In the genomic region with DNA sequence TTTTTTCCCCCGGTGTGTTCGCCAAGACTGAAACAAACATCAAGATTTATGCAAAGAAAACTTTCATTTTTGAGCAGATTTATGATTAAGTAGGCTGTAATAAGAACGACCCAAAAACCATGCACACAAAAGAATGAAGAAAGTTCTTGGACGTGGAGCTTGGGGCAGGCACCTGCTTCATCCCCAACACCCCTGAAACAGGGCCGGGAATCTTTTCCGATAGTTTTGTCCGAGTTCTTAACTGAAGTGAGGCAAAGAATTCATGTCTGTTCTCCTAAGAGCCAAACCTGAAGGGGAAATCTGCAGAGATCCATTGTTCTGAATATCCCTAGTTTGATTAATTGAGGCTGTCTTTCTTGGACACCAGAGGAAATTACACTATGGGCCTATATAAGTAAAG, we compare ENCODE assay signal across 8 mouse cellular contexts. TPM values are rescaled to one million over a fixed set of nuclear protein-coding genes. Genes with fewer than 3 reads are reported as not detected.
DNase-seq lines count a peak whose midpoint lies in the region; ATAC-seq and TF ChIP-seq lines count a peak whose summit lies in the region.

No protein-coding gene starts in this region.

- no peak for ATAC-seq in liver, embryonic 11.5 days (replicated peaks; ENCODE audit: low FRiP score)
- no peak for ATAC-seq in forebrain, embryonic 11.5 days (replicated peaks; ENCODE audit: low FRiP score)
- no peak for ATAC-seq in limb, embryonic 12.5 days (ENCODE audit: insufficient number of reproducible peaks, insufficient read depth, low FRiP score, low TSS enrichment, low read depth)
- no peak for ATAC-seq in neural tube, embryonic 15.5 days (ENCODE audit: low FRiP score)

- H3K27ac ChIP-seq in liver, embryonic 11.5 days (ENCODE audit: low read depth, low read length): no peak overlapping the region
- H3K27ac ChIP-seq in forebrain, embryonic 11.5 days (ENCODE audit: low read depth, low read length): no peak overlapping the region
- H3K27ac ChIP-seq in limb, embryonic 12.5 days: no peak overlapping the region
- peak overlapping the region; percentile 96; the same call in 1 of the 2 replicates for H3K27ac ChIP-seq in neural tube, embryonic 15.5 days (replicated peaks)
- H3K27ac ChIP-seq in cerebellum, adult 2 months (ENCODE audit: insufficient read depth, low read length): no peak overlapping the region

- TF ChIP-seq CTCF in cerebellum, adult 2 months (IDR thresholded peaks at IDR 0.05; ENCODE audit: borderline replicate concordance, insufficient read depth, low read depth, low read length): no peak

- WGBS in liver, embryonic 11.5 days: 75% methylated on average over 7 of the region's 7 CpGs
- 75% methylated on average over 7 of the region's 7 CpGs for WGBS in forebrain, embryonic 11.5 days
- WGBS in limb, embryonic 12.5 days: 76% methylated on average over 7 of the region's 7 CpGs
- WGBS in neural tube, embryonic 15.5 days: 50% methylated on average over 7 of the region's 7 CpGs
- 56% methylated on average over 7 of the region's 7 CpGs for WGBS in cerebellum, adult 2 months

- no peaks in the 10 kb centered on the region; the same call in 1 of the 2 replicates for H3K36me3 ChIP-seq in liver, embryonic 11.5 days (ENCODE audit: control insufficient read depth, insufficient read depth, low read length)
- H3K36me3 ChIP-seq in forebrain, embryonic 11.5 days (ENCODE audit: control insufficient read depth, insufficient read depth, low read length): no peaks in the 10 kb centered on the region
- H3K36me3 ChIP-seq in limb, embryonic 12.5 days: no peaks in the 10 kb centered on the region
- no peaks in the 10 kb centered on the region for H3K36me3 ChIP-seq in neural tube, embryonic 15.5 days

- no peak for DNase-seq in liver, embryonic 11.5 days (ENCODE audit: low spot score)
- no peak for DNase-seq in liver
- DNase-seq in forebrain, embryonic 11.5 days (ENCODE audit: low spot score): no peak
- DNase-seq in Muller cell, postnatal 12 days (ENCODE audit: inconsistent ontology term): no peak
- no peak for DNase-seq in cerebellum, adult 2 months
- DNase-seq in right cerebral cortex, postnatal 14 days: no peak

- H3K27me3 ChIP-seq in liver, embryonic 11.5 days (replicated peaks; ENCODE audit: control insufficient read depth, insufficient read depth, low read length): no peaks in the 10 kb centered on the region
- no peaks in the 10 kb centered on the region for H3K27me3 ChIP-seq in forebrain, embryonic 11.5 days (ENCODE audit: control insufficient read depth, insufficient read depth, low read length)
- H3K27me3 ChIP-seq in limb, embryonic 12.5 days: no peaks in the 10 kb centered on the region
- no peaks in the 10 kb centered on the region for H3K27me3 ChIP-seq in neural tube, embryonic 15.5 days (replicated peaks)
- H3K27me3 ChIP-seq in cerebellum, adult 2 months (ENCODE audit: control insufficient read depth, insufficient read depth, low read length): no peaks in the 10 kb centered on the region

- H3K9me3 ChIP-seq in liver, embryonic 11.5 days (ENCODE audit: control insufficient read depth, low read length): no peaks in the 10 kb centered on the region
- no peaks in the 10 kb centered on the region for H3K9me3 ChIP-seq in forebrain, embryonic 11.5 days (ENCODE audit: control insufficient read depth, low read length)
- no peaks in the 10 kb centered on the region for H3K9me3 ChIP-seq in limb, embryonic 12.5 days
- no peaks in the 10 kb centered on the region for H3K9me3 ChIP-seq in neural tube, embryonic 15.5 days (replicated peaks)

- H3K4me1 ChIP-seq in liver, embryonic 11.5 days (replicated peaks; ENCODE audit: control insufficient read depth, insufficient read depth, low read length): peaks cover 6% of the 10 kb centered on the region
- no peaks in the 10 kb centered on the region; the same call in 1 of the 2 replicates for H3K4me1 ChIP-seq in forebrain, embryonic 11.5 days (replicated peaks; ENCODE audit: control insufficient read depth, insufficient read depth, low read length)
- peaks cover 6% of the 10 kb centered on the region; the same call in 1 of the 2 replicates for H3K4me1 ChIP-seq in limb, embryonic 12.5 days (replicated peaks)
- H3K4me1 ChIP-seq in neural tube, embryonic 15.5 days: peaks cover 27% of the 10 kb centered on the region
- 0 out of 2 replicates have a peak, but pooled peaks cover 3% of the 10 kb centered on the region for H3K4me1 ChIP-seq in cerebellum, adult 2 months (ENCODE audit: control insufficient read depth, insufficient read depth, low read length)

- no peak for TF ChIP-seq POLR2A in cerebellum, adult 2 months (IDR thresholded peaks at IDR 0.05; ENCODE audit: borderline replicate concordance, insufficient read depth, low read length)

- H3K4me2 ChIP-seq in liver, embryonic 11.5 days: peak overlapping the region; percentile 67
- H3K4me2 ChIP-seq in forebrain, embryonic 11.5 days (ENCODE audit: low read depth, low read length, severe bottlenecking): peak overlapping the region; percentile 63
- peak overlapping the region; percentile 70 for H3K4me2 ChIP-seq in limb, embryonic 12.5 days
- peak overlapping the region; percentile 70 for H3K4me2 ChIP-seq in neural tube, embryonic 15.5 days

- H3K9ac ChIP-seq in liver, embryonic 11.5 days (ENCODE audit: low read depth, low read length): peak overlapping the region; percentile 8; the same call in 1 of the 2 replicates
- H3K9ac ChIP-seq in forebrain, embryonic 11.5 days (ENCODE audit: low read length): no peak overlapping the region; the same call in 1 of the 2 replicates
- no peak overlapping the region for H3K9ac ChIP-seq in limb, embryonic 12.5 days (replicated peaks)
- no peak overlapping the region for H3K9ac ChIP-seq in neural tube, embryonic 15.5 days (replicated peaks)

- peak overlapping the region; percentile 83 for H3K4me3 ChIP-seq in liver, embryonic 11.5 days (ENCODE audit: low read depth, low read length)
- H3K4me3 ChIP-seq in forebrain, embryonic 11.5 days (ENCODE audit: low read depth, low read length): peak overlapping the region; percentile 82
- H3K4me3 ChIP-seq in limb, embryonic 12.5 days (replicated peaks): peak overlapping the region; percentile 87
- peak overlapping the region; percentile 93 for H3K4me3 ChIP-seq in neural tube, embryonic 15.5 days (replicated peaks)
- H3K4me3 ChIP-seq in cerebellum, adult 2 months (replicated peaks; ENCODE audit: insufficient read depth, low read depth, low read length): no peak overlapping the region

RNA-seq across cellular contexts. Expression of a gene that starts 1.1 kb away (rescaled TPM):
- 6.6 and 7.8 TPM in 2 replicates for polyA plus RNA-seq in liver, embryonic 11.5 days (2014; fragmentation: Nextera tagmentation; extraction: Ambion mirVana)
- polyA plus RNA-seq in forebrain, embryonic 11.5 days (2014; fragmentation: Nextera tagmentation; extraction: Ambion mirVana): 12.1 TPM in 2 replicates
- 8.4 and 8.9 TPM in 2 replicates for polyA plus RNA-seq in limb, embryonic 12.5 days (2016; fragmentation: Nextera tagmentation; extraction: Ambion mirVana)
- 11.0 and 11.3 TPM in 2 replicates for polyA plus RNA-seq in neural tube, embryonic 15.5 days (2015; fragmentation: Nextera tagmentation; extraction: Ambion mirVana)
- 22.7 and 25.3 TPM in 2 replicates for polyA plus RNA-seq in cerebellum, adult 2 months (2012; rRNA removed)

RNA-seq across cellular contexts. Expression of a gene that starts 20.1 kb away (rescaled TPM):
- 1.3 and 2.3 TPM in 2 replicates for polyA plus RNA-seq in liver, embryonic 11.5 days (2014; fragmentation: Nextera tagmentation; extraction: Ambion mirVana)
- 3.4 and 4.8 TPM in 2 replicates for polyA plus RNA-seq in forebrain, embryonic 11.5 days (2014; fragmentation: Nextera tagmentation; extraction: Ambion mirVana)
- 13.8 and 14.2 TPM in 2 replicates for polyA plus RNA-seq in limb, embryonic 12.5 days (2016; fragmentation: Nextera tagmentation; extraction: Ambion mirVana)
- 7.1 and 7.4 TPM in 2 replicates for polyA plus RNA-seq in neural tube, embryonic 15.5 days (2015; fragmentation: Nextera tagmentation; extraction: Ambion mirVana)
- polyA plus RNA-seq in cerebellum, adult 2 months (2012; rRNA removed): 16.7 and 17.8 TPM in 2 replicates
